Mouse (Mus musculus) CH12F3 (cell line): ENCODE data around the gene Ncoa5.

Source experiments
- in situ Hi-C: fragments of 300-500 bp; cut with MboI; formaldehyde crosslinking; loops from 2 replicates; pipeline ENCODE4 v1.14.3; 2020; ENCODE audit warnings: low sequenced_read_pairs

Ncoa5 gene

GRCm38 (mm10) chr2:165034131-165035057 is at the start of gene Ncoa5:
Gene Ncoa5 (minus strand): TSS chr2:165034867.
- in situ Hi-C loops: no loop called here

GRCm38 (mm10) chr2:165081257-165081656 is 46.6 kb upstream of the Ncoa5 start:
- in situ Hi-C loops: no loop called here

- in situ Hi-C loops: no loop called here
Measured at GRCm38 (mm10) chr2:165080657-165081056, 46.0 kb upstream of the Ncoa5 start.

- in situ Hi-C loops: loop anchor here (5.0 kb wide), 2 partner anchors 194 to 284 kb away; no protein-coding TSS in a partner anchor
Measured at GRCm38 (mm10) chr2:165078605-165079004, 43.9 kb upstream of the Ncoa5 start.

GRCm38 (mm10) chr2:165078045-165078444 is 43.4 kb upstream of the Ncoa5 start:
- in situ Hi-C loops: loop anchor here (5.0 kb wide), 2 partner anchors 194 to 284 kb away; no protein-coding TSS in a partner anchor

GRCm38 (mm10) chr2:165077055-165077454 is 42.4 kb upstream of the Ncoa5 start:
- in situ Hi-C loops: loop anchor here (5.0 kb wide), 2 partner anchors 195 to 285 kb away; no protein-coding TSS in a partner anchor

GRCm38 (mm10) chr2:165074937-165075336 is 40.3 kb upstream of the Ncoa5 start:
- in situ Hi-C loops: loop anchor here (5.0 kb wide), 2 partner anchors 197 to 287 kb away; no protein-coding TSS in a partner anchor

- in situ Hi-C loops: no loop called here
Measured at GRCm38 (mm10) chr2:165074081-165074884, 39.6 kb upstream of the Ncoa5 start.

GRCm38 (mm10) chr2:165073381-165073781 is 38.7 kb upstream of the Ncoa5 start:
- in situ Hi-C loops: no loop called here

- in situ Hi-C loops: no loop called here
Measured at GRCm38 (mm10) chr2:165070096-165070816, 35.6 kb upstream of the Ncoa5 start.

GRCm38 (mm10) chr2:165068806-165069205 is 34.1 kb upstream of the Ncoa5 start:
- in situ Hi-C loops: no loop called here

GRCm38 (mm10) chr2:165064489-165064888 is 29.8 kb upstream of the Ncoa5 start:
- in situ Hi-C loops: no loop called here

GRCm38 (mm10) chr2:165061638-165062433 is 27.2 kb upstream of the Ncoa5 start:
- in situ Hi-C loops: no loop called here

GRCm38 (mm10) chr2:165059961-165060360 is 25.3 kb upstream of the Ncoa5 start:
- in situ Hi-C loops: no loop called here

GRCm38 (mm10) chr2:165056377-165057085 is 21.9 kb upstream of the Ncoa5 start:
- in situ Hi-C loops: no loop called here

GRCm38 (mm10) chr2:165055905-165056304 is 21.2 kb upstream of the Ncoa5 start:
- in situ Hi-C loops: no loop called here

GRCm38 (mm10) chr2:165054888-165055852 is 20.5 kb upstream of the Ncoa5 start, which contains the start of gene Cd40:
Gene Cd40 (plus strand): TSS chr2:165055627.
- in situ Hi-C loops: no loop called here

- in situ Hi-C loops: no loop called here
Measured at GRCm38 (mm10) chr2:165051566-165051965, 16.9 kb upstream of the Ncoa5 start.
